Comparison of ENCODE assay signal across 8 mouse cellular contexts in the genomic region with DNA sequence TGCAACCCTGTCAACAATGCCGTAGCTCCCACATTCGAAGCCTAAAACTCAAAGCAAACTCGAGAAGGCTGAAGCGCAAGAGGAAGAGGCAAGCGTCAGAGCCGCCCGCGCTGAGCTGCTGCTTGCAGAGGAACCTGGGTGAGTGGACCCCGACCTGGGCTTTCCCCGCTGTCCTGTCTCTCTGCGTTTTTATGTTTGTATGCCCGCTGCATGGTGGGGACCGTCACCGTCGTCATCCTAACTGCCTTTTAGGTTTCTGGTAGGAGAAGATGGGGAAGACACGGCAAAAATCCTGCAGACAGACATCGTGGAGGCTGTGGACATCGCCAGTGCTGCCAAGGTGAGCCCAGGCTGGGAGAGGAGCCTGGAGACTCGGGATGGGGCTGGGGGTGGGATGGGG. TPM values are rescaled to one million over a fixed set of nuclear protein-coding genes. Genes with fewer than 3 reads are reported as not detected.
A peak's percentile ranks its signal among the peaks of the same experiment; 100 is the strongest.
DNase-seq lines count a peak whose midpoint lies in the region; ATAC-seq and TF ChIP-seq lines count a peak whose summit lies in the region.

No protein-coding gene starts in this region.

- no peak for ATAC-seq in forebrain, embryonic 15.5 days (replicated peaks)
- no peak for ATAC-seq in liver, embryonic 13.5 days (ENCODE audit: low read depth)

- in situ Hi-C loops in CH12.LX (cut with MboI; ENCODE audit: low pct_ligation_motif_present, low pct_unique_long_range_greater_than_20kb, low sequenced_read_pairs), result no loop called here

- peak overlapping the region; percentile 93 for H3K4me3 ChIP-seq in heart, embryonic 10.5 days
- H3K4me3 ChIP-seq in CH12.LX (replicated peaks in 1 of 3; ENCODE audit: low read depth in 2 of 3, low read length in 2 of 3, poor library complexity in 1 of 3), result peak overlapping the region; percentile 94 to 99 (median 96)
- H3K4me3 ChIP-seq in forebrain, embryonic 15.5 days, result peak overlapping the region; percentile 77
- peak overlapping the region; percentile 79 for H3K4me3 ChIP-seq in liver, embryonic 13.5 days (replicated peaks)

- H3K4me2 ChIP-seq in CH12.LX (ENCODE audit: insufficient read depth, low read depth, poor library complexity, severe bottlenecking), result peak overlapping the region; percentile 69
- peak overlapping the region; percentile 95 for H3K4me2 ChIP-seq in forebrain, embryonic 15.5 days (replicated peaks)
- H3K4me2 ChIP-seq in liver, embryonic 13.5 days, result peak overlapping the region; percentile 84

- H3K9ac ChIP-seq in CH12.LX (ENCODE audit: insufficient read depth, low read depth), result peak overlapping the region; percentile 93
- peak overlapping the region; percentile 79 for H3K9ac ChIP-seq in forebrain, embryonic 15.5 days (replicated peaks)
- peak overlapping the region; percentile 86 for H3K9ac ChIP-seq in liver, embryonic 13.5 days

- TF ChIP-seq EP300 in CH12.LX (IDR thresholded peaks at IDR 0.05; ENCODE audit: low read length), result no peak

- dilution Hi-C loops in CH12.LX (cut with MboI; ENCODE audit: extremely low pct_ligation_motif_present, extremely low pct_unique_long_range_greater_than_20kb, low sequenced_read_pairs), result no loop called here

- TF ChIP-seq CTCF in CH12.LX (conservative IDR thresholded peaks at IDR 0.05 in 1 of 2, IDR thresholded peaks at IDR 0.05 in 1 of 2; ENCODE audit: low read depth in 2 of 2, low read length in 2 of 2), result no peak

- TF ChIP-seq RAD21 in CH12.LX (IDR thresholded peaks at IDR 0.05; ENCODE audit: low read depth, low read length), result no peak

- intact Hi-C loops in heart, postnatal 10 days (cut with DNase I), result no loop called here
- intact Hi-C loops in left cerebral cortex, postnatal 4 days (cut with DNase I), result no loop called here

- peaks cover 31% of the 10 kb centered on the region for H3K79me2 ChIP-seq in CH12.LX (replicated peaks; ENCODE audit: control insufficient read depth, extremely low read depth, insufficient read depth, poor library complexity, severe bottlenecking)

- WGBS in heart, embryonic 10.5 days, result 59% methylated on average over 19 of the region's 19 CpGs
- 62% methylated on average over 19 of the region's 19 CpGs for WGBS in forebrain, embryonic 15.5 days
- 38% methylated on average over 19 of the region's 19 CpGs for WGBS in liver, embryonic 13.5 days (ENCODE audit: insufficient replicate concordance)

- H3K9me3 ChIP-seq in heart, embryonic 10.5 days, result no peaks in the 10 kb centered on the region
- H3K9me3 ChIP-seq in CH12.LX (replicated peaks; ENCODE audit: low read length), result no peaks in the 10 kb centered on the region
- H3K9me3 ChIP-seq in forebrain, embryonic 15.5 days, result no peaks in the 10 kb centered on the region
- H3K9me3 ChIP-seq in liver, embryonic 13.5 days (replicated peaks), result no peaks in the 10 kb centered on the region

- no peak for TF ChIP-seq POLR2A in CH12.LX (IDR thresholded peaks at IDR 0.05; ENCODE audit: low read depth, low read length)

- H3K36me3 ChIP-seq in heart, embryonic 10.5 days, result peaks cover 64% of the 10 kb centered on the region
- peaks cover 46 to 66% of the 10 kb centered on the region in 2 experiments for H3K36me3 ChIP-seq in CH12.LX (replicated peaks in 1 of 2; ENCODE audit: control insufficient read depth in 1 of 2, insufficient read depth in 1 of 2, low read length in 1 of 2)
- peaks cover 47% of the 10 kb centered on the region for H3K36me3 ChIP-seq in forebrain, embryonic 15.5 days
- peaks cover 70% of the 10 kb centered on the region for H3K36me3 ChIP-seq in liver, embryonic 13.5 days

- DNase-seq in heart, embryonic 10.5 days (ENCODE audit: low spot score), result no peak
- no peak for DNase-seq in heart, postnatal 10 days
- no peak for DNase-seq in CH12.LX (ENCODE audit: extremely low read depth)
- no peak for DNase-seq in liver, embryonic 13.5 days
- no peak for DNase-seq in ovary, postnatal 14 days (ENCODE audit: low spot score)
- DNase-seq in embryo, embryonic 9.5 days (ENCODE audit: extremely low spot score), result no peak
- DNase-seq in left cerebral cortex, postnatal 4 days, result no peak

- H3K27ac ChIP-seq in heart, embryonic 10.5 days, result peak overlapping the region; percentile 87; the same call in 1 of the 2 replicates
- no peak overlapping the region for H3K27ac ChIP-seq in CH12.LX (ENCODE audit: insufficient read depth, low read depth)
- H3K27ac ChIP-seq in forebrain, embryonic 15.5 days (replicated peaks), result no peak overlapping the region
- H3K27ac ChIP-seq in liver, embryonic 13.5 days, result 0 out of 2 replicates have a peak overlapping the region, but pooled peaks have one; percentile 16

- peaks cover 26% of the 10 kb centered on the region for H3K4me1 ChIP-seq in heart, embryonic 10.5 days
- peaks cover 7 to 24% of the 10 kb centered on the region in 2 experiments for H3K4me1 ChIP-seq in CH12.LX (ENCODE audit: control insufficient read depth in 1 of 2, insufficient read depth in 2 of 2)
- H3K4me1 ChIP-seq in forebrain, embryonic 15.5 days, result peaks cover 26% of the 10 kb centered on the region
- peaks cover 31% of the 10 kb centered on the region for H3K4me1 ChIP-seq in liver, embryonic 13.5 days (replicated peaks)

- H3K27me3 ChIP-seq in heart, embryonic 10.5 days (ENCODE audit: insufficient read depth, poor library complexity, severe bottlenecking), result no peaks in the 10 kb centered on the region
- H3K27me3 ChIP-seq in CH12.LX (replicated peaks), result no peaks in the 10 kb centered on the region
- H3K27me3 ChIP-seq in forebrain, embryonic 15.5 days, result no peaks in the 10 kb centered on the region
- H3K27me3 ChIP-seq in liver, embryonic 13.5 days, result no peaks in the 10 kb centered on the region

TF ChIP-seq in CH12.LX, 34 proteins besides CTCF, POLR2A, EP300 and RAD21:
- TF ChIP-seq ZMIZ1 (IDR thresholded peaks at IDR 0.05; ENCODE audit: low read depth, low read length), result no peak
- no peak for TF ChIP-seq ZC3H11A (IDR thresholded peaks at IDR 0.05; ENCODE audit: low read depth, low read length)

RNA-seq across cellular contexts. Expression of gene Wdr46, which starts 0.9 kb away (rescaled TPM):
- polyA plus RNA-seq in heart, embryonic 10.5 days (2016; fragmentation: Nextera tagmentation; extraction: Ambion mirVana), result 35.8 and 48.1 TPM in 2 replicates
- 10 to 100 TPM; 12.4 to 12.6 TPM for total RNA-seq in heart, postnatal 10 days (2021)
- total RNA-seq in CH12.LX (2012; rRNA removed), result 49.7 and 64.5 TPM in 2 replicates
- total RNA-seq in CH12.LX (2014; rRNA removed), result 36.8 and 39.8 TPM in 2 replicates
- 69.4 and 72.4 TPM in 2 replicates for polyA plus RNA-seq in CH12.LX (2012; ENCODE audit: insufficient read length, low read depth)
- polyA plus RNA-seq in forebrain, embryonic 15.5 days (2015; fragmentation: Nextera tagmentation; extraction: Ambion mirVana), result 31.0 and 33.4 TPM in 2 replicates
- 30.1 and 34.9 TPM in 2 replicates for polyA plus RNA-seq in liver, embryonic 13.5 days (2015; fragmentation: Nextera tagmentation; extraction: Ambion mirVana)
- 10 to 100 TPM; 30.1 to 36.6 TPM for total RNA-seq in left cerebral cortex, postnatal 4 days (2021)

RNA-seq across cellular contexts. Expression of gene Pfdn6, which starts 1.2 kb away (rescaled TPM):
- 161 and 198 TPM in 2 replicates for polyA plus RNA-seq in heart, embryonic 10.5 days (2016; fragmentation: Nextera tagmentation; extraction: Ambion mirVana)
- total RNA-seq in heart, postnatal 10 days (2021), result 10 to 100 TPM; 70.8 to 78.9 TPM
- total RNA-seq in CH12.LX (2012; rRNA removed) (140 and 157 TPM in 2 replicates), CH12.LX (2014; rRNA removed) (92.3 and 109 TPM in 2 replicates)
- polyA plus RNA-seq in CH12.LX (2012; ENCODE audit: insufficient read length, low read depth), result 109 and 149 TPM in 2 replicates
- polyA plus RNA-seq in forebrain, embryonic 15.5 days (2015; fragmentation: Nextera tagmentation; extraction: Ambion mirVana), result 198 and 212 TPM in 2 replicates
- 153 and 157 TPM in 2 replicates for polyA plus RNA-seq in liver, embryonic 13.5 days (2015; fragmentation: Nextera tagmentation; extraction: Ambion mirVana)
- 10 to 100 TPM; 90.5 to 96.1 TPM for total RNA-seq in left cerebral cortex, postnatal 4 days (2021)

RNA-seq across cellular contexts. Expression of gene B3galt4, which starts 9.9 kb away (rescaled TPM):
- 5.9 and 7.1 TPM in 2 replicates for polyA plus RNA-seq in heart, embryonic 10.5 days (2016; fragmentation: Nextera tagmentation; extraction: Ambion mirVana)
- total RNA-seq in heart, postnatal 10 days (2021), result 1 to 10 TPM; 2.7 to 3.7 TPM
- total RNA-seq in CH12.LX (2012; rRNA removed) (3.7 and 4.5 TPM in 2 replicates), CH12.LX (2014; rRNA removed) (4.2 and 5.2 TPM in 2 replicates)
- 4.6 and 6.2 TPM in 2 replicates for polyA plus RNA-seq in CH12.LX (2012; ENCODE audit: insufficient read length, low read depth)
- polyA plus RNA-seq in forebrain, embryonic 15.5 days (2015; fragmentation: Nextera tagmentation; extraction: Ambion mirVana), result 10.1 and 10.4 TPM in 2 replicates
- polyA plus RNA-seq in liver, embryonic 13.5 days (2015; fragmentation: Nextera tagmentation; extraction: Ambion mirVana), result 2.3 and 2.5 TPM in 2 replicates
- total RNA-seq in left cerebral cortex, postnatal 4 days (2021), result 1 to 10 TPM; 6.6 to 6.8 TPM

RNA-seq across cellular contexts. Expression of gene Rgl2, which starts 12.0 kb away (rescaled TPM):
- 37.1 and 44.2 TPM in 2 replicates for polyA plus RNA-seq in heart, embryonic 10.5 days (2016; fragmentation: Nextera tagmentation; extraction: Ambion mirVana)
- 10 to 100 TPM; 54.8 to 57.9 TPM for total RNA-seq in heart, postnatal 10 days (2021)
- total RNA-seq in CH12.LX (2012; rRNA removed) (23.0 and 25.6 TPM in 2 replicates), CH12.LX (2014; rRNA removed) (20.1 and 20.4 TPM in 2 replicates)
- polyA plus RNA-seq in CH12.LX (2012; ENCODE audit: insufficient read length, low read depth), result 29.1 and 31.8 TPM in 2 replicates
- polyA plus RNA-seq in forebrain, embryonic 15.5 days (2015; fragmentation: Nextera tagmentation; extraction: Ambion mirVana), result 46.6 and 47.2 TPM in 2 replicates
- polyA plus RNA-seq in liver, embryonic 13.5 days (2015; fragmentation: Nextera tagmentation; extraction: Ambion mirVana), result 7.1 and 7.4 TPM in 2 replicates
- total RNA-seq in left cerebral cortex, postnatal 4 days (2021), result 10 to 100 TPM; 74.1 to 75.5 TPM

RNA-seq across cellular contexts. Expression of gene Vps52, which starts 14.2 kb away (rescaled TPM):
- 47.1 and 47.5 TPM in 2 replicates for polyA plus RNA-seq in heart, embryonic 10.5 days (2016; fragmentation: Nextera tagmentation; extraction: Ambion mirVana)
- 10 to 100 TPM; 36.3 to 36.8 TPM for total RNA-seq in heart, postnatal 10 days (2021)
- total RNA-seq in CH12.LX (2012; rRNA removed) (38.2 and 39.9 TPM in 2 replicates), CH12.LX (2014; rRNA removed) (34.3 and 40.6 TPM in 2 replicates)
- 73.6 and 76.1 TPM in 2 replicates for polyA plus RNA-seq in CH12.LX (2012; ENCODE audit: insufficient read length, low read depth)
- 75.8 and 79.7 TPM in 2 replicates for polyA plus RNA-seq in forebrain, embryonic 15.5 days (2015; fragmentation: Nextera tagmentation; extraction: Ambion mirVana)
- polyA plus RNA-seq in liver, embryonic 13.5 days (2015; fragmentation: Nextera tagmentation; extraction: Ambion mirVana), result 27.7 and 30.1 TPM in 2 replicates
- total RNA-seq in left cerebral cortex, postnatal 4 days (2021), result 10 to 100 TPM; 72.2 to 72.6 TPM

Comparison
In these comparisons a context has a peak if more than half of its experiments do, and no peak if none do; other contexts are left out.
1. H3K27ac ChIP-seq: peak in heart, embryonic 10.5 days (single experiment) and liver, embryonic 13.5 days (single experiment); none in CH12.LX (single experiment) and forebrain, embryonic 15.5 days (single experiment).
2. Peak in every context shown above with its lines, with median percentiles within 50 percentile points of each other: H3K4me3 ChIP-seq, H3K4me2 ChIP-seq and H3K9ac ChIP-seq.